Mouse (Mus musculus): ENCODE measurements around the gene Fbxl7.

DNA sequence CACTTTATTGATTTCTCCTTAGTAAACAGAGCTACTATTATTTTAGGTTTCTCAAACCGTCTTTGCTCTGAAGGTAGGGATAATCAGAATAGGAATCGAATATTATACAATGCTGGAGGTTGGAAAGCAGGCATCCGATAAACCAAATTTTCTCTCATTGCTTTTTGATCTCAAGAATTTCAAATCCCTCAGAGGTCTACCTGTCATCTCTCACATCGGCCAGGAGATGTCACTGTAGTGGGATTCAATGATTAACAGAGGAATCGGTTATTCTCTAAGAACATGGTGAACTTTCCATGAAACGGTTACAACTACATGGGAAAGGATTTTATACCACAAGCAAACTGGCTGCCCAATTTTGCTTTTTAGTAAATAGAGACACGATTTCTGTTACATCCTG is 255.7 kb downstream of the Fbxl7 start:
- TF ChIP-seq EP300 (IDR thresholded peaks at IDR 0.05) (no peak), CTCF (IDR thresholded peaks at IDR 0.05) (peak; percentile 62)

Data from lung, postnatal 0 days (tissue).